Mouse (Mus musculus): ENCODE data around the gene Slc7a7. TPM values are rescaled to one million over a fixed set of nuclear protein-coding genes. Genes with fewer than 3 reads are reported as not detected.

Slc7a7 gene
- total RNA-seq, 1 experiment = 93.1 TPM

DNA sequence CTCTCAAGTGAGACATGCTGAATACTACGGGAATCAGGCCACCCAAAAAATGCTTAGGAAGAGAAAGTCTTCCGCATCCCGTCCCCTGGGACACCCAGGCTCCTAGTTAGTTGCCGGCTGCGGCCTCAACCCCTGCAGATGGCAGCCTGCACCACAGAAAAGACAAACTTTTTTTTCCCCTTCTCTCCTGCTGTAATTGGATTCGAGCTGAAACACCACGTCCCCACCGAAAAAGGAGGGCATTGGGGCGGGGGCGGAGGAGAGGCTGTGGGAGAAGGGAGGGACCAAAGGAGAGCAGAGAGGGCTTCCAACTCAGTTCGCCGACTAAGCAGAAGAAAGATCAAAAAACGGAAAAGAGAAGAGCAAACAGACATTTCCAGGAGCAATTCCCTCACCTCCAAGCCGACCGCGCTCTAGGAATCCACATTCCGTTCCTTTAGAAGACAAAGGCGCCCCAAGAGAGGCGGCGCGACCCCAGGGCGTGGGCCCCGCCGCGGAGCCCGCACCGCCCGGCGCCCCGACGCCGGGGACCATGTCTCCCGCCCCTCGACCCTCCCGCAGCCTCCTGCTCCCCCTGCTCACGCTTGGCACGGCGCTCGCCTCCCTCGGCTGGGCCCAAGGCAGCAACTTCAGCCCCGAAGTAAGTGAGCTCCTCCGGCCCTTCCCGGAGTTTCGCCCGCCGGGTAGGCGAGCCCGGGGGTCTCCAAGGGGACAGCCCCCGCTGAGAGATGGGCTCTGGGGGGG lies 13.9 kb upstream of the Slc7a7 start, which contains the start of gene Mmp14:
Mmp14 (plus strand) TSS at position 279 of the 744 bp plus-strand sequence.
- peaks cover 6 to 23% of the 10 kb centered on the region in 2 experiments for H3K4me1 ChIP-seq (ENCODE audit: control insufficient read depth in 2 of 2, insufficient read depth in 2 of 2, low read length in 2 of 2, poor library complexity in 1 of 2)
- TF ChIP-seq CHD2 (IDR thresholded peaks at IDR 0.05; ENCODE audit: low read depth, low read length) = no peak
- no peak for TF ChIP-seq ZC3H11A (IDR thresholded peaks at IDR 0.05; ENCODE audit: borderline replicate concordance, low read depth, low read length)
- TF ChIP-seq ZNF384 (IDR thresholded peaks at IDR 0.05; ENCODE audit: low read depth, low read length) = no peak
- TF ChIP-seq MAFK (IDR thresholded peaks at IDR 0.05; ENCODE audit: insufficient read depth, low read depth, low read length) = no peak
- no peak for TF ChIP-seq HCFC1 (IDR thresholded peaks at IDR 0.05; ENCODE audit: borderline replicate concordance, insufficient read depth, low read length)
- in situ Hi-C loops (cut with MboI; ENCODE audit: low sequenced_read_pairs in 2 of 2, unreplicated experiment in 2 of 2) = no loop called here
- H3K9me3 ChIP-seq (ENCODE audit: control insufficient read depth, insufficient read depth, low read depth, low read length) = no peaks in the 10 kb centered on the region
- H3K9ac ChIP-seq (ENCODE audit: insufficient read depth, low read depth, low read length, poor library complexity, severe bottlenecking) = peak within 1 kb of the TSS; percentile 78
- H3K36me3 ChIP-seq (ENCODE audit: control insufficient read depth, insufficient read depth, low read length, poor library complexity, severe bottlenecking) = peaks cover 7% of the 10 kb centered on the region
- no peak for DNase-seq (ENCODE audit: low read depth, low spot score)
- no peak within 1 kb of the TSS for H3K27ac ChIP-seq (ENCODE audit: insufficient read depth, low read depth, low read length, poor library complexity, severe bottlenecking)
- H3K4me3 ChIP-seq (ENCODE audit: insufficient read depth in 1 of 2, low read depth in 1 of 2, low read length in 2 of 2, poor library complexity in 1 of 2, severe bottlenecking in 1 of 2) = peak within 1 kb of the TSS; percentile 68 to 69

DNA sequence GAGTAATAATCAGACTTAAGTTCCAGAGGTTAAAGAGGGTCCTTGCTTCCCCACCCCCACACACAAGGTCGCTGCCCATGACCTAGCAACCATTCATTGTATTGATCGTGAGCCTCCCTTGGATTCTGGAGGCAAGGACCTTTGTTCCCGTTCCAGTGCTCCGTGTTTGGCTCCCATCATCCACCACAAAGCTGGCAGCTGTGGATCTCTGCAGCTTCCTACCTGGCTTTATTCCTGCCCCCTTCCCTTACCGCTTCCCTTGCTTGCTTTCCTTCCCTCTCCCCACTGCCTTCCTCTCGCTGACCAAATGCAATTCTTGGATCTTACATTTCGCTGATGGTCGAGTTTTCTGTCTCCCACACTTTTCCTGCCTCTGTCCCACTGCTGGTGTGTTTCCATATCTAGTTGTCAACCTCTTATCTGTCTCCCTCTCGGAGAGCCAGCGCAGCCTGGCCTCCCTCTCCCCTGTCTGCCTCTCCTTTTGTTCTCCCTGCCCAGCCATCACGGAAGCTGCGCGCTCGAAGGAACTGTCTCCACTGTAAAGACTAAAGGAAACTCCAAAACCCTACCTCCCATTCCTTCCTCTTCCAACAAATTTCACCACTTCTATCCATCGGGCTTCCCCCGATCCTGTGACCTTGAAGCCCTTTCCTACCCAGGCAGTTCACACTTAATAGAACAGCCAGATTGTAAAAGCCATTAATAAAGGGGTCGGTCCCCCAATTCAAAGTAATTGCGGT lies 13.0 kb upstream of the Slc7a7 start:
- in situ Hi-C loops (cut with MboI; ENCODE audit: low sequenced_read_pairs in 2 of 2, unreplicated experiment in 2 of 2) = no loop called here
- peak overlapping the region; percentile 68 to 69 for H3K4me3 ChIP-seq (ENCODE audit: insufficient read depth in 1 of 2, low read depth in 1 of 2, low read length in 2 of 2, poor library complexity in 1 of 2, severe bottlenecking in 1 of 2)
- peaks cover 6 to 25% of the 10 kb centered on the region in 2 experiments for H3K4me1 ChIP-seq (ENCODE audit: control insufficient read depth in 2 of 2, insufficient read depth in 2 of 2, low read length in 2 of 2, poor library complexity in 1 of 2)
- DNase-seq (ENCODE audit: low read depth, low spot score) = no peak
- TF ChIP-seq MAFK (IDR thresholded peaks at IDR 0.05; ENCODE audit: insufficient read depth, low read depth, low read length) = no peak
- TF ChIP-seq ZC3H11A (IDR thresholded peaks at IDR 0.05; ENCODE audit: borderline replicate concordance, low read depth, low read length) = no peak
- TF ChIP-seq HCFC1 (IDR thresholded peaks at IDR 0.05; ENCODE audit: borderline replicate concordance, insufficient read depth, low read length) = no peak
- TF ChIP-seq CHD2 (IDR thresholded peaks at IDR 0.05; ENCODE audit: low read depth, low read length) = no peak
- TF ChIP-seq ZNF384 (IDR thresholded peaks at IDR 0.05; ENCODE audit: low read depth, low read length) = no peak
- H3K36me3 ChIP-seq (ENCODE audit: control insufficient read depth, insufficient read depth, low read length, poor library complexity, severe bottlenecking) = peaks cover 7% of the 10 kb centered on the region
- H3K9ac ChIP-seq (ENCODE audit: insufficient read depth, low read depth, low read length, poor library complexity, severe bottlenecking) = peak overlapping the region; percentile 20; the same call in 1 of the 2 replicates
- H3K27ac ChIP-seq (ENCODE audit: insufficient read depth, low read depth, low read length, poor library complexity, severe bottlenecking) = no peak overlapping the region
- no peaks in the 10 kb centered on the region for H3K9me3 ChIP-seq (ENCODE audit: control insufficient read depth, insufficient read depth, low read depth, low read length)

DNA sequence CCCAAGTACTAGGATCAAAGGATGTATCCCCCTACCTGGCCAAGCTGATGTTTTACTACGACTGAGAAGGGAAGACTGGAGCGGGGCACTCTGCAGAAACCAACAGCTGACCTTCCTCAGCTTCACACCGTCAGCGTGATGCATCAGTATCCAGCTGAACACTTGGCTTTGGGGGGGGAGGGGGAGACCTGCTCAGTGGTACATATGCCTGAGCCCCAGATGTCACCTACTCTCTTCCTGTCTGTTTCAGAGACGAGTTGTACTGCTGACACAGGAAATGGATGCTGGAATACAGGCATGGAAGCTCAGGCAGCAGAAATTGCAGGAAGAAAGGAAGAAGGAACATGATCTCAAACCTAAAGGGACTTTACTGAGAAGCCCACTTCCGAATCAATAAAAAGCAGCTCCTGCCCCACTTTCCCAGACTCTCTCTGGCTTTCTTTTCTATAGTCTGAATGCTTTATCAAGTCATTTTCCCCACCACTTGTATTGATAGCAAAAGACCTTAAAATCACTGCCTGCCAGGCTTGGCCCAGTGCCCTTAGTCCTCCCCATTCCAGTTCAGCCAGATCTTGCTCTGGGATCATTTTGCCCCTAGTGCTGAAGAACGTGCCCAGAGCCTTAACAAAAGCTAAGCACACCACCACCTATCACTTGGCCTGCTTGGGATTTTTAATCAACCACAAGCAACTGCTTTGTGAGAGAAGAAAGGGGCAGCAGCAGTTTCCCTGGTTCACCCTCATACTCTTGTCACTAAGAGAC lies 11.9 kb upstream of the Slc7a7 start:
- H3K27ac ChIP-seq (ENCODE audit: insufficient read depth, low read depth, low read length, poor library complexity, severe bottlenecking) = no peak overlapping the region
- in situ Hi-C loops (cut with MboI; ENCODE audit: low sequenced_read_pairs in 2 of 2, unreplicated experiment in 2 of 2) = no loop called here
- H3K9ac ChIP-seq (ENCODE audit: insufficient read depth, low read depth, low read length, poor library complexity, severe bottlenecking) = no peak overlapping the region
- H3K4me1 ChIP-seq (ENCODE audit: control insufficient read depth in 2 of 2, insufficient read depth in 2 of 2, low read length in 2 of 2, poor library complexity in 1 of 2) = peaks cover 6 to 23% of the 10 kb centered on the region in 2 experiments
- peaks cover 7% of the 10 kb centered on the region for H3K36me3 ChIP-seq (ENCODE audit: control insufficient read depth, insufficient read depth, low read length, poor library complexity, severe bottlenecking)
- H3K4me3 ChIP-seq (ENCODE audit: insufficient read depth in 1 of 2, low read depth in 1 of 2, low read length in 2 of 2, poor library complexity in 1 of 2, severe bottlenecking in 1 of 2) = no peak overlapping the region
- DNase-seq (ENCODE audit: low read depth, low spot score) = no peak
- H3K9me3 ChIP-seq (ENCODE audit: control insufficient read depth, insufficient read depth, low read depth, low read length) = no peaks in the 10 kb centered on the region
- TF ChIP-seq HCFC1 (IDR thresholded peaks at IDR 0.05; ENCODE audit: borderline replicate concordance, insufficient read depth, low read length) (no peak), CHD2 (IDR thresholded peaks at IDR 0.05; ENCODE audit: low read depth, low read length) (no peak), MAFK (IDR thresholded peaks at IDR 0.05; ENCODE audit: insufficient read depth, low read depth, low read length) (no peak), ZC3H11A (IDR thresholded peaks at IDR 0.05; ENCODE audit: borderline replicate concordance, low read depth, low read length) (no peak), ZNF384 (IDR thresholded peaks at IDR 0.05; ENCODE audit: low read depth, low read length) (no peak)

DNA sequence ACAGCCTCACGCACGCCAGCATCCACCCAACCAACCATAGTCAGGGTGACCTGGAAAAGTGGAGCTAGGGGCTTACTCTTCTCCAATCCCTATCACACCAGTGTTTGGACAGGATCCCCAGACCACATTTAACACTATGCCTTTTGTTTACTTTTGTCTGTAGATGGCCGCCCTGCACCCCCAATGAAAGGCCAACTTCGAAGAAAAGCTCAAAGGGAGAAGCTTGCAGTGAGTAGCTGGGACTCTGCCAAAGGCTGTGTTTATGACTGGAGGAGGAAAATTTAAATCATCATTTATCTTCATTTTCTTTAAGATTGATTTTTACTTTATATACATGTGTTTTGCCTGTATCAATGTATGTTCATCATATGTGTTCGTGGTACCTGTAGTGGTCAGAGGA lies 10.8 kb upstream of the Slc7a7 start:
- no peak for DNase-seq (ENCODE audit: low read depth, low spot score)
- Histone ChIP-seq H3K9ac (ENCODE audit: insufficient read depth, low read depth, low read length, poor library complexity, severe bottlenecking) (no peak overlapping the region), H3K36me3 (ENCODE audit: control insufficient read depth, insufficient read depth, low read length, poor library complexity, severe bottlenecking) (peaks cover 7% of the 10 kb centered on the region), H3K4me3 (ENCODE audit: insufficient read depth in 1 of 2, low read depth in 1 of 2, low read length in 2 of 2, poor library complexity in 1 of 2, severe bottlenecking in 1 of 2) (no peak overlapping the region), H3K9me3 (ENCODE audit: control insufficient read depth, insufficient read depth, low read depth, low read length) (no peaks in the 10 kb centered on the region), H3K4me1 (ENCODE audit: control insufficient read depth in 2 of 2, insufficient read depth in 2 of 2, low read length in 2 of 2, poor library complexity in 1 of 2) (peaks cover 3 to 18% of the 10 kb centered on the region in 2 experiments; a peak in 3 of 4 replicates), H3K27ac (ENCODE audit: insufficient read depth, low read depth, low read length, poor library complexity, severe bottlenecking) (no peak overlapping the region)
- TF ChIP-seq HCFC1 (IDR thresholded peaks at IDR 0.05; ENCODE audit: borderline replicate concordance, insufficient read depth, low read length) (no peak), CHD2 (IDR thresholded peaks at IDR 0.05; ENCODE audit: low read depth, low read length) (no peak), ZC3H11A (IDR thresholded peaks at IDR 0.05; ENCODE audit: borderline replicate concordance, low read depth, low read length) (no peak), MAFK (IDR thresholded peaks at IDR 0.05; ENCODE audit: insufficient read depth, low read depth, low read length) (no peak), ZNF384 (IDR thresholded peaks at IDR 0.05; ENCODE audit: low read depth, low read length) (no peak)
- in situ Hi-C loops (cut with MboI; ENCODE audit: low sequenced_read_pairs in 2 of 2, unreplicated experiment in 2 of 2) = no loop called here
